Mouse (Mus musculus) CH12.LX (cell line): ENCODE measurements around the gene Atp5b. TPM values are rescaled to one million over a fixed set of nuclear protein-coding genes. Genes with fewer than 3 reads are reported as not detected.

Source experiments
- DNase-seq: peaks from one replicate; pipeline ENCODE4 v3.0.0-alpha.2; 2013; ENCODE audit errors: extremely low read depth
- H3K27ac ChIP-seq: 2 replicates; pipeline ENCODE4 v1.5.1; 2012; ENCODE audit warnings: low read depth, mild to moderate bottlenecking, control low read depth, moderate library complexity; ENCODE audit not compliant: insufficient read depth
- H3K27me3 ChIP-seq: replicated peaks from 2 replicates; pipeline ENCODE3; 2012; ENCODE audit warnings: inconsistent platforms
- H3K36me3 ChIP-seq, 2 experiments: replicated peaks in 1 of 2; 2 replicates each; pipeline versions ENCODE3 to v1.6.1; 2012; ENCODE audit warnings: inconsistent platforms in 1 of 2, low read length in 1 of 2, mild to moderate bottlenecking in 1 of 2, mixed read lengths in 1 of 2, moderate library complexity in 1 of 2; ENCODE audit not compliant: control insufficient read depth in 1 of 2, insufficient read depth in 1 of 2
- H3K4me1 ChIP-seq, 2 experiments: 2 replicates each; pipeline ENCODE4 v1.6.1; 2012; ENCODE audit warnings: inconsistent platforms in 1 of 2, moderate library complexity in 1 of 2; ENCODE audit not compliant: insufficient read depth in 2 of 2, control insufficient read depth in 1 of 2
- H3K4me2 ChIP-seq: 2 replicates; pipeline ENCODE4 v1.6.1; 2012; ENCODE audit warnings: low read depth, mild to moderate bottlenecking, control low read depth; ENCODE audit not compliant: poor library complexity, insufficient read depth, severe bottlenecking
- H3K4me3 ChIP-seq, 3 experiments: fragments of 150-350 bp in 1 of 3; sonication (generic) in 1 of 3; replicated peaks in 1 of 3; 2 replicates each; pipeline versions ENCODE3 to v1.5.1; 2011 to 2012; ENCODE audit warnings: low read depth in 2 of 3, low read length in 2 of 3, mild to moderate bottlenecking in 2 of 3, moderate library complexity in 2 of 3, control low read depth in 1 of 3, improper control_type of control experiment in 1 of 3, inconsistent platforms in 1 of 3, mixed read lengths in 1 of 3; ENCODE audit not compliant: poor library complexity in 1 of 3
- H3K79me2 ChIP-seq: replicated peaks from 2 replicates; pipeline ENCODE4 v1.6.1; 2012; ENCODE audit warnings: mild to moderate bottlenecking, moderate library complexity; ENCODE audit not compliant: control insufficient read depth, poor library complexity, insufficient read depth, severe bottlenecking; ENCODE audit errors: extremely low read depth
- H3K9ac ChIP-seq: 2 replicates; pipeline ENCODE4 v1.6.1; 2012; ENCODE audit warnings: low read depth, mild to moderate bottlenecking, control low read depth, moderate library complexity; ENCODE audit not compliant: insufficient read depth
- H3K9me3 ChIP-seq: replicated peaks from 2 replicates; pipeline ENCODE3; 2012; ENCODE audit warnings: low read length, inconsistent platforms, mixed read lengths
- BHLHE40 ChIP-seq: IDR thresholded peaks from 2 replicates; pipeline ENCODE4 v1.6.1; 2011; ENCODE audit warnings: mild to moderate bottlenecking, low read depth, low read length, improper control_type of control experiment
- EP300 ChIP-seq: IDR thresholded peaks from 2 replicates; pipeline ENCODE4 v1.6.1; 2011; ENCODE audit warnings: low read length, improper control_type of control experiment
- GABPA ChIP-seq: IDR thresholded peaks from 2 replicates; pipeline ENCODE4 v1.6.1; 2012; ENCODE audit warnings: low read depth, low read length, improper control_type of control experiment, inconsistent platforms; ENCODE audit not compliant: insufficient replicate concordance
- HCFC1 ChIP-seq: IDR thresholded peaks from 2 replicates; pipeline ENCODE4 v1.6.1; 2012; ENCODE audit warnings: low read depth, mild to moderate bottlenecking, inconsistent platforms, low read length, improper control_type of control experiment
- IRF4 ChIP-seq: IDR thresholded peaks from 2 replicates; pipeline ENCODE4 v1.6.1; 2014; ENCODE audit warnings: low read depth, mild to moderate bottlenecking, inconsistent platforms, low read length, improper control_type of control experiment
- JUN ChIP-seq: IDR thresholded peaks from 2 replicates; pipeline ENCODE4 v1.6.1; 2011; ENCODE audit warnings: low read depth, mild to moderate bottlenecking, low read length, improper control_type of control experiment, moderate library complexity; ENCODE audit not compliant: insufficient read depth
- MAFK ChIP-seq: IDR thresholded peaks from 2 replicates; pipeline ENCODE4 v1.6.1; 2011; ENCODE audit warnings: low read length, improper control_type of control experiment; ENCODE audit not compliant: insufficient replicate concordance
- MAZ ChIP-seq: IDR thresholded peaks from 2 replicates; pipeline ENCODE4 v1.6.1; 2012; ENCODE audit warnings: low read depth, mild to moderate bottlenecking, inconsistent platforms, low read length, improper control_type of control experiment, moderate library complexity
- MXI1 ChIP-seq: IDR thresholded peaks from 2 replicates; pipeline ENCODE4 v1.6.1; 2011; ENCODE audit warnings: mild to moderate bottlenecking, low read depth, low read length, improper control_type of control experiment
- NELFE ChIP-seq: IDR thresholded peaks from 2 replicates; pipeline ENCODE4 v1.6.1; 2011; ENCODE audit warnings: low read depth, low read length, improper control_type of control experiment
- POLR2A ChIP-seq: IDR thresholded peaks from 2 replicates; pipeline ENCODE4 v1.6.1; 2011; ENCODE audit warnings: low read depth, mild to moderate bottlenecking, improper control_type of control experiment, low read length
- SIN3A ChIP-seq: IDR thresholded peaks from 2 replicates; pipeline ENCODE4 v1.6.1; 2012; ENCODE audit warnings: low read length, improper control_type of control experiment, inconsistent platforms
- TBP ChIP-seq: conservative IDR thresholded peaks from 2 replicates; pipeline ENCODE4 v1.6.1; 2011; ENCODE audit warnings: low read depth, low read length, improper control_type of control experiment
- TCF12 ChIP-seq: IDR thresholded peaks from 2 replicates; pipeline ENCODE4 v1.6.1; 2014; ENCODE audit warnings: low read depth, mild to moderate bottlenecking, inconsistent platforms, low read length, improper control_type of control experiment
- UBTF ChIP-seq: IDR thresholded peaks from 2 replicates; pipeline ENCODE4 v1.6.1; 2012; ENCODE audit warnings: low read depth, mild to moderate bottlenecking, inconsistent platforms, low read length, improper control_type of control experiment, moderate library complexity
- ZNF384 ChIP-seq: IDR thresholded peaks from 2 replicates; pipeline ENCODE4 v1.6.1; 2012; ENCODE audit warnings: low read depth, low read length, improper control_type of control experiment, inconsistent platforms
- dilution Hi-C: fragments of 300-500 bp; cut with MboI; formaldehyde crosslinking; loops from 2 replicates; pipeline ENCODE4 v1.14.3; 2020; ENCODE audit warnings: low sequenced_read_pairs; ENCODE audit not compliant: extremely low pct_unique_long_range_greater_than_20kb, extremely low pct_ligation_motif_present
- in situ Hi-C: fragments of 300-500 bp; cut with MboI; formaldehyde crosslinking; loops from 3 replicates; pipeline ENCODE4 v1.14.3; 2019; ENCODE audit warnings: low sequenced_read_pairs, low pct_ligation_motif_present, low pct_unique_long_range_greater_than_20kb, mixed read lengths
- polyA plus RNA-seq: library from polyadenylated mRNA; unstranded; fragments of >175 nt; gene quantifications from 2 replicates; pipeline ENCODE4 v1.2.1, GENCODE M21; 2012; ENCODE audit warnings: low read depth; ENCODE audit not compliant: insufficient read length
- total RNA-seq, 2 experiments: library from RNA; depleted of rRNA; stranded (reverse); fragments of 300-350 nt in 1 of 2; fragments of >200 nt in 1 of 2; gene quantifications; 2 replicates each; pipeline ENCODE4 v1.2.3; 2012 to 2014

The Atp5b gene
- total and polyA plus RNA-seq, 3 experiments = 1,607 to 1,775 (median 1,695) TPM

- Histone ChIP-seq H3K4me1 (peaks cover 3 to 28% of the 10 kb centered on the region in 2 experiments; a peak in 3 of 4 replicates), H3K9ac (peak overlapping the region; percentile 99), H3K36me3 (peaks cover 27 to 39% of the 10 kb centered on the region in 2 experiments), H3K4me3 (peak overlapping the region; percentile 73 to 98 (median 79)), H3K4me2 (peak overlapping the region; percentile 53), H3K27ac (no peak overlapping the region), H3K9me3 (no peaks in the 10 kb centered on the region), H3K27me3 (no peaks in the 10 kb centered on the region), H3K79me2 (peaks cover 35% of the 10 kb centered on the region)
- TF ChIP-seq POLR2A = no peak
- no peak for TF ChIP-seq GABPA
- TF ChIP-seq HCFC1 = no peak
- no peak for TF ChIP-seq EP300
- no peak for TF ChIP-seq MAFK
- dilution Hi-C loops (no loop called here), in situ Hi-C loops (no loop called here)
- no peak for DNase-seq
Measured at GRCm38 (mm10) chr10:128082477-128082808, 630 bp upstream of the Atp5b start.

- dilution Hi-C loops = no loop called here
Measured at GRCm38 (mm10) chr10:128083688-128084087, 615 bp downstream of the Atp5b start.

GRCm38 (mm10) chr10:128084160-128084559, 1.1 kb downstream of the Atp5b start:
- Histone ChIP-seq H3K79me2 (peaks cover 35% of the 10 kb centered on the region), H3K27me3 (no peaks in the 10 kb centered on the region), H3K4me1 (peaks cover 3 to 44% of the 10 kb centered on the region in 2 experiments; a peak in 3 of 4 replicates), H3K4me3 (peak overlapping the region; percentile 94 to 98 (median 97)), H3K9ac (peak overlapping the region; percentile 98), H3K4me2 (peak overlapping the region; percentile 27; the same call in 1 of the 2 replicates), H3K36me3 (peaks cover 37 to 49% of the 10 kb centered on the region in 2 experiments), H3K9me3 (no peaks in the 10 kb centered on the region), H3K27ac (no peak overlapping the region)
- dilution Hi-C loops (no loop called here), in situ Hi-C loops (no loop called here)
- no peak for DNase-seq
- TF ChIP-seq GABPA (no peak), MAFK (no peak), JUN (no peak), HCFC1 (no peak), EP300 (no peak), UBTF (no peak), BHLHE40 (no peak), TCF12 (no peak), MAZ (no peak), SIN3A (no peak), TBP (no peak)

More at GRCm38 (mm10) chr10:128083688-128084087, 615 bp downstream of the Atp5b start:
- Histone ChIP-seq H3K9me3 (no peaks in the 10 kb centered on the region), H3K27ac (peak overlapping the region; percentile 58; the same call in 1 of the 2 replicates), H3K4me2 (peak overlapping the region; percentile 27; the same call in 1 of the 2 replicates)
- TF ChIP-seq NELFE = no peak
- no peak for TF ChIP-seq JUN
- TF ChIP-seq ZNF384 = no peak
- TF ChIP-seq IRF4 = no peak
- peak; percentile 23; the same call in 1 of the 2 replicates for TF ChIP-seq SIN3A
- TF ChIP-seq MXI1 = peak; percentile 15; the same call in 1 of the 2 replicates
- TF ChIP-seq, all 38 proteins: peak for 2
- DNase-seq = no peak
- Histone ChIP-seq H3K4me3 (peak overlapping the region; percentile 94 to 98 (median 97)), H3K36me3 (peaks cover 32 to 45% of the 10 kb centered on the region in 2 experiments), H3K79me2 (peaks cover 35% of the 10 kb centered on the region), H3K4me1 (peaks cover 3 to 40% of the 10 kb centered on the region in 2 experiments; a peak in 3 of 4 replicates), H3K27me3 (no peaks in the 10 kb centered on the region), H3K9ac (peak overlapping the region; percentile 98)
- in situ Hi-C loops = no loop called here
